In genomic region chr16:4418776-4419545, GRCm38 (mm10) we compare ENCODE assay signal across 8 mouse cellular contexts. TPM values are rescaled to one million over a fixed set of nuclear protein-coding genes. Genes with fewer than 3 reads are reported as not detected.
DNase-seq lines count a peak whose midpoint lies in the region; ATAC-seq lines count a peak whose summit lies in the region.

No protein-coding gene starts in this region.

- H3K27me3 ChIP-seq in liver, embryonic 11.5 days (replicated peaks; ENCODE audit: control insufficient read depth, insufficient read depth, low read length) = peaks cover 7% of the 10 kb centered on the region
- peaks cover 21% of the 10 kb centered on the region for H3K27me3 ChIP-seq in neural tube, embryonic 12.5 days (replicated peaks)

- peak overlapping the region; percentile 68 for H3K9ac ChIP-seq in liver, embryonic 11.5 days (ENCODE audit: low read depth, low read length)
- H3K9ac ChIP-seq in neural tube, embryonic 12.5 days = peak overlapping the region; percentile 81

- H3K4me3 ChIP-seq in liver, embryonic 11.5 days (ENCODE audit: low read depth, low read length) = peak overlapping the region; percentile 78
- peak overlapping the region; percentile 83 for H3K4me3 ChIP-seq in neural tube, embryonic 12.5 days

- DNase-seq in ovary, postnatal 10 days (ENCODE audit: low spot score) = peak; percentile 35
- DNase-seq in ovary, postnatal 14 days (ENCODE audit: low spot score) = no peak
- DNase-seq in embryo, embryonic 9.5 days (ENCODE audit: extremely low spot score) = peak; percentile 51
- peak; percentile 46 to 56 for DNase-seq in heart, postnatal 10 days
- DNase-seq in liver, embryonic 11.5 days (ENCODE audit: low spot score) = no peak
- DNase-seq in adrenal gland, postnatal 25 days = no peak
- no peak for DNase-seq in layer of hippocampus, adult 8-10 months (ENCODE audit: low spot score in 2 of 2)

- no peaks in the 10 kb centered on the region for H3K36me3 ChIP-seq in liver, embryonic 11.5 days (ENCODE audit: control insufficient read depth, insufficient read depth, low read length)
- no peaks in the 10 kb centered on the region for H3K36me3 ChIP-seq in neural tube, embryonic 12.5 days

- intact Hi-C loops in heart, postnatal 10 days (cut with DNase I) = loop anchor here (2.0 kb wide), 1 partner anchor 102 kb away; no protein-coding TSS in a partner anchor

- H3K9me3 ChIP-seq in liver, embryonic 11.5 days (ENCODE audit: control insufficient read depth, low read length) = no peaks in the 10 kb centered on the region
- no peaks in the 10 kb centered on the region for H3K9me3 ChIP-seq in neural tube, embryonic 12.5 days

- peak overlapping the region; percentile 94 for H3K4me2 ChIP-seq in liver, embryonic 11.5 days
- peak overlapping the region; percentile 97 for H3K4me2 ChIP-seq in neural tube, embryonic 12.5 days (replicated peaks)

- 9% methylated on average over 32 of the region's 32 CpGs for WGBS in liver, embryonic 11.5 days
- WGBS in neural tube, embryonic 12.5 days = 15% methylated on average over 32 of the region's 32 CpGs

- H3K4me1 ChIP-seq in liver, embryonic 11.5 days (replicated peaks; ENCODE audit: control insufficient read depth, insufficient read depth, low read length) = peaks cover 40% of the 10 kb centered on the region
- H3K4me1 ChIP-seq in neural tube, embryonic 12.5 days = peaks cover 20% of the 10 kb centered on the region

- H3K27ac ChIP-seq in liver, embryonic 11.5 days (ENCODE audit: low read depth, low read length) = no peak overlapping the region
- H3K27ac ChIP-seq in neural tube, embryonic 12.5 days = no peak overlapping the region

- ATAC-seq in liver, embryonic 11.5 days (replicated peaks; ENCODE audit: low FRiP score) = no peak
- no peak; the same call in 1 of the 2 replicates for ATAC-seq in neural tube, embryonic 12.5 days (ENCODE audit: low FRiP score, low read depth)

RNA-seq across cellular contexts. Expression of gene Adcy9, which starts 1.3 kb away (rescaled TPM):
- total RNA-seq in heart, postnatal 10 days (2021) = 10 to 100 TPM; 20.8 to 21.6 TPM
- polyA plus RNA-seq in liver, embryonic 11.5 days (2014; fragmentation: Nextera tagmentation; extraction: Ambion mirVana) = 1.6 and 2.1 TPM in 2 replicates
- polyA plus RNA-seq in neural tube, embryonic 12.5 days (2016; fragmentation: Nextera tagmentation; extraction: Ambion mirVana) = 3.0 and 3.1 TPM in 2 replicates
- total RNA-seq in adrenal gland, postnatal 25 days (2021) = 59.2 and 85.6 TPM in 2 replicates
- 100 to 1,000 TPM in 2 of 4 experiments, 10 to 100 TPM in 2; 89.1 to 103 (median 99.7) TPM for total RNA-seq in layer of hippocampus, adult 8-10 months (2022)

Comparison
In these comparisons a context has a peak if more than half of its experiments do, and no peak if none do; other contexts are left out.
1. DNase-seq: peak in ovary, postnatal 10 days (single experiment), embryo, embryonic 9.5 days (single experiment) and heart, postnatal 10 days (2 of 2); none in ovary, postnatal 14 days (single experiment), liver, embryonic 11.5 days (single experiment), adrenal gland, postnatal 25 days (single experiment) and layer of hippocampus, adult 8-10 months (0 of 2).